Mouse (Mus musculus) A20 (cell line): ENCODE measurements around the gene Gm3618.
"Not testable (repeated sequence)": the region's sequence is repeated elsewhere in the genome, so short reads cannot be mapped to it uniquely, and the experiment has no call there.

Experiments
- DNase-seq: peaks from one replicate; pipeline ENCODE4 v3.0.0-alpha.2; 2011; ENCODE audit warnings: low read depth, low spot score

Gm3618 gene

DNA sequence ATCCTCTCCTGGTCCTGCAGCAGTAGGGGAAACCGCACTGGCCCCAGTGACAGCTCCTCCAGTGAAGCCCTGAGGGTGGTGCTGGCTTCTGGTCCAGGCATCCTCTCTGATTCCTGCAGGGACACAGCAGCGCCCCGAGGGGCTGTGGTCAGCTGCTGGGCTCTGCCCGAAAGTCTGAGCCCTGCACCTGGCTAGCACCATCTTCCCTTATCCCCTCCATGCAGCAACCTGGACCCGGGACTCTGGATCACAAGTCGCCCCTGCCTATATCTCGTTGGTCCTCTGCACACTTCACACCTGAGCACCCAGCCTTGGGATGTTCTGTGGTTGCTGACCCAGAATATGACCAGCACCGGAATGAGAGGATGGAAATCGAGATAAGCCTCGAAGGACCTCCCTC lies at the start of gene Gm3618:
Gm3618 (minus strand) TSS at position 101 of the 400 bp plus-strand sequence.
- not testable (repeated sequence) for DNase-seq

DNA sequence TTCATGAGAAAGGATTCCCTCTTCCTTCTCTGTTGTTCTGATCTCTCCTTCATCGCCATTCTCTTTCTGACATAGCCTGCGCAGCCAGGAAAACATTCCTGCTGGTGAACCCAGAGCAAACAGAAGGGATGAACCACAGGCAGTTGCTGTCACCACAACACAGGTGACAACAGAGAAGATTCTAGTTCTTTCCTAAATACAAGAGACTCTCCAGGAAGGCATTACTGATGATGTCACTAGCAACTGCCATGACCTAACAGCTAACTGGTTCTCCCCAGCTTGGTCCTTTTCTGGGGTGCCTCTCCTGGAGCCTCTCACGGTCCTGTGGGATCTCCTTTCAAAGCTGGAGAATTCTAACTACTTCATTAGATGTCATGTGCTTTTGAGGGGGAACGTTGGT lies 46.7 kb upstream of the Gm3618 start, which contains the start of gene Gm16440:
Gm16440 (minus strand) TSS at position 101 of the 400 bp plus-strand sequence.
- not testable (repeated sequence) for DNase-seq

DNA sequence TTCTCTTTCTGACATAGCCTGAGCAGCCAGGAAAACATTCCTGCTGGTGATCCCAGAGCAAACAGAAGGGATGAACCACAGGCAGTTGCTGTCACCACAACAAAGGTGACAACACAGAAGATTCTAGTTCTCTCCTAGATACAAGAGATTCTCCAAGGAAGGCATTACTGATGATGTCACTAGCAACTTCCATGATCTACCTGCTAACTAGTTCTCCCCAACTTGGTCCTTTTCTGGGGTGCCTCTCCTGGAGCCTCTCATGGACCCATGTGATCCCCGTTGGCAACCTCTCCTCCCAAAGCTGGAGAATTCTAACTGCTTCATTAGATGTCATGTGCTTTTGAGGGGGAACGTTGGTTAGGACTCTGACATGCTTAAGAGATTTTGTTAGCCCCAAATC lies 38.7 kb downstream of the Gm3618 start, which contains the start of gene Gm21103:
Gm21103 (minus strand) TSS at position 101 of the 400 bp plus-strand sequence.
- not testable (repeated sequence) for DNase-seq

DNA sequence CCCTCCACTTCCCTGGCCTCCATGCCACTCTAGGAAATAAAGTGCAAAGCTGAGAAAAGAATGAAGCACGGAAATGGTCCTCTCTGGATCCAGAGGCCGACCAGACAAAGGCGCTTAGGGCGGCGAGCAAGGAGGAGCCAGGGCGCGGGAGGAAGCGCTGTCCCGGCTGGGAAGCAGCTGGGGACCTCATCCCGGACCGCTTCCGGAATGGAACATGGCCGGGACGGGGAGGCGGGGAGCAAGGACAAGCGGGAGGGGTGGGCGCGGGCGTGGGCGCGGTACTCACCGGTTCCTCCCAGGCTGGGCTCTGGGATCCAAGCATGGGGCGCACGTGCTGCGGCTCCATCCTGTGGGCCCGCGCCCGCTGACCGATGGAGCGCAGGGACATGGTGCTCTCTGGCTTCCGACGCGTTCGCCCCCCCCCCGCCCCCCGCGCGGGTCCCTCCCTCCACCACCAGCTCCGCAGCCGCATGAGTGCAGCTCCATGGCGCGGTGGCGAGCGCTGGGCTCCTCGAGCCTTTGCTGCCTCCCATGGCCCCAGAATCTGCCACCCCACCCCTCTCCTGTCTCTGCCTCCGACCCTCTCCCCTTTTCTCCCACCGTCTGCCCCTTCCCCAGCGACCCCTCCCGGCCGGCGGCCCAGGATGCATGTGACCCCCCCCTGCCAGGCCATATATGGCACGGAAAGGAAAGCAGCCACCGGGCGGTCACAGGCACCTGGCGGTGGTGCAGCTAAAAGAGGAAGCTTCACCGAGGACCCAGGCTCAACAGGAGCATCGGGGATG lies 56.4 kb downstream of the Gm3618 start, which contains the start of gene Gm3411:
Gm3411 (minus strand) TSS at position 320 of the 785 bp plus-strand sequence.
- DNase-seq = not testable (repeated sequence)
